Mouse (Mus musculus): ENCODE results near the gene Ppp2r5b.

Ppp2r5b gene

DNA sequence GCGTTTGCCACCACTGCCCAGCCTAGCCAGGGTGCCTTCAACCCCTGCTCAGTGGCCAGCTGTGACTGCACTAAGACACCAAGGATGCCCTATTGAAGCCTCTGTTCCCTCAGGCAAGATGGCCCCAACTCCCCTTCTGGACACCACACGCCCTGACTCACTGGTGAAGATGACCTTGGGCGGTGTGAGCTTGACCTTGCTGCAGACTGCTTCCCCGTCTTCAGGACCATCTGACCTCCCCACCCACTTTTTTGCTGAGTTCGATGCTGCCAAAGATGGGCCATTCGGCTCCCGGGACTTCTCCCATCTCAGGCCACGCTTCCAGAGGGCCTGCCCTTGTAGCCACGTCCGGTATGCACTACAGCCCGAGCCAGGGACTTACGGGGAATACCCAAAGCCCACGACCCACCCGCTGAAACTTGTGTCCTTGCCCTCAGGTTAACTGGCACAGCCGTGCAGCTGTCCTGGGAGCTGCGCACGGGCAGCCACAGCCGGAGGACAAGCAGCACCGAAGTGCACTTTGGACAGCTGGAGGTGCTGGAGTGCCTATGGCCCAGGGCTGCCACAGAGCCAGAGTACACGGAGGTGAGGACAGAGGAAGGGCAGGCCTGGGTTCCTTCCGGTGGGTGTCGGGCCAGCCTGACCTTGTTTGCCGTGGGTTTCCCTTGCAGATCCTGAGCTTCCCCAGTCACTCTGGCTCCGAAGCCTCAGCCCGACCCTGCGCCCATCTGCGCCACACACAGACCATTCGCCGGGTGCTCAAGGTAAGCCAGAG, 12.0 kb upstream of the Ppp2r5b start:
- peaks cover 76% of the 10 kb centered on the region for H3K4me1 ChIP-seq (replicated peaks; ENCODE audit: low read depth, low read length)
- H3K4me3 ChIP-seq (replicated peaks; ENCODE audit: low read length), result peak overlapping the region; percentile 58
- no peaks in the 10 kb centered on the region for H3K9me3 ChIP-seq (ENCODE audit: low read length)
- no peaks in the 10 kb centered on the region for H3K27me3 ChIP-seq (ENCODE audit: insufficient read depth, low read length)
- TF ChIP-seq NANOG (IDR thresholded peaks at IDR 0.05; ENCODE audit: borderline replicate concordance, low read length) (no peak), POU5F1 (IDR thresholded peaks at IDR 0.05; ENCODE audit: borderline replicate concordance, low read length) (no peak), CTCF (conservative IDR thresholded peaks at IDR 0.05; ENCODE audit: low read length) (no peak)
- peaks cover 94% of the 10 kb centered on the region for H3K36me3 ChIP-seq (ENCODE audit: insufficient read depth, low read length)

DNA sequence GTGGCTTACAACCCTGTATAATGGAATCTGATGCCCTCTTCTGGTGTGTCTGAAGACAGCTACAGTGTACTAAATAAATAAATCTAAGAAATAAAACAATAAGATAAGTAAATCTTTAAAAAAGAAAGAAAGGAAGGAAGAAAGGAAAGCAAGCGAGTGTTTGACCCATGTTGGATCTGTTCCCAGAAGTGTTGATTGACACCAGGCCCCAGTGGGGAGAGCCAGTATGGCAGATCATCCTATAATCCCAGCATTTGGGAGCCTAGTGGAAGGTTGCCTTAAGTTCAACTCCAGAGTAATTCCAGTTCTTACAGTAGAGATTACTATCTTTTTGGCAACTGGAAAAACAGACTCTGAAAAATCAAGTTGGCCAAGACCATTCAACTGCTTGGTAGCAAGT, 10.1 kb upstream of the Ppp2r5b start:
- no peaks in the 10 kb centered on the region for H3K27me3 ChIP-seq (ENCODE audit: insufficient read depth, low read length)
- H3K9me3 ChIP-seq (ENCODE audit: low read length), result no peaks in the 10 kb centered on the region
- H3K4me3 ChIP-seq (replicated peaks; ENCODE audit: low read length), result peak overlapping the region; percentile 46; the same call in 1 of the 2 replicates
- H3K4me1 ChIP-seq (replicated peaks; ENCODE audit: low read depth, low read length), result peaks cover 74% of the 10 kb centered on the region
- H3K36me3 ChIP-seq (ENCODE audit: insufficient read depth, low read length), result peaks cover 75% of the 10 kb centered on the region
- TF ChIP-seq NANOG (IDR thresholded peaks at IDR 0.05; ENCODE audit: borderline replicate concordance, low read length) (no peak), CTCF (conservative IDR thresholded peaks at IDR 0.05; ENCODE audit: low read length) (no peak), POU5F1 (IDR thresholded peaks at IDR 0.05; ENCODE audit: borderline replicate concordance, low read length) (no peak)

GRCm38 (mm10) chr19:6243226-6243625, 7.6 kb upstream of the Ppp2r5b start:
- Histone ChIP-seq H3K9me3 (ENCODE audit: low read length) (no peaks in the 10 kb centered on the region), H3K36me3 (ENCODE audit: insufficient read depth, low read length) (peaks cover 53% of the 10 kb centered on the region), H3K4me3 (replicated peaks; ENCODE audit: low read length) (peak overlapping the region; percentile 97), H3K4me1 (replicated peaks; ENCODE audit: low read depth, low read length) (peaks cover 87% of the 10 kb centered on the region), H3K27me3 (ENCODE audit: insufficient read depth, low read length) (no peaks in the 10 kb centered on the region)
- TF ChIP-seq CTCF (conservative IDR thresholded peaks at IDR 0.05; ENCODE audit: low read length), result no peak
- TF ChIP-seq POU5F1 (IDR thresholded peaks at IDR 0.05; ENCODE audit: borderline replicate concordance, low read length), result no peak
- no peak for TF ChIP-seq NANOG (IDR thresholded peaks at IDR 0.05; ENCODE audit: borderline replicate concordance, low read length)

DNA sequence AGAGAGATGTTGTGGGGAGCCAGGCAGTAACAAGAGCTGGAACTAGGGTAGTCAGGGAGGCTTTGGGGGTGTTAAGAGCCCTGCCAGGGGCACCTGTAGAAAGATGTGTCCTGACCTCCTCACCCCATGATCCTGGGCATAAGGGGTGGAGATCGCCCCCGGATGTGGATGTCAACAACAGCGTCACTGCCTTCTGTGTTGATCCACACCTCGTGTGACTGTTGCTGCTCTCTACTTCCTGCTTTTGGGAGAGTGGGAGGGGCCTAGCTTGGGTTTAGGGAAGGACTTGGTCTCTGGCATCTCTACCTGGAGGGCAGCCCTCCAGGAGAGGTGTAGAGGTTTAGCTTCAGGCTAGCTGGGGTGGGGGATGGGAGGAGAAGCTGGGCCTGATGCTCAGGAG, 6.6 kb upstream of the Ppp2r5b start:
- TF ChIP-seq NANOG (IDR thresholded peaks at IDR 0.05; ENCODE audit: borderline replicate concordance, low read length) (no peak), CTCF (conservative IDR thresholded peaks at IDR 0.05; ENCODE audit: low read length) (no peak), POU5F1 (IDR thresholded peaks at IDR 0.05; ENCODE audit: borderline replicate concordance, low read length) (no peak)
- Histone ChIP-seq H3K27me3 (ENCODE audit: insufficient read depth, low read length) (no peaks in the 10 kb centered on the region), H3K9me3 (ENCODE audit: low read length) (no peaks in the 10 kb centered on the region)

DNA sequence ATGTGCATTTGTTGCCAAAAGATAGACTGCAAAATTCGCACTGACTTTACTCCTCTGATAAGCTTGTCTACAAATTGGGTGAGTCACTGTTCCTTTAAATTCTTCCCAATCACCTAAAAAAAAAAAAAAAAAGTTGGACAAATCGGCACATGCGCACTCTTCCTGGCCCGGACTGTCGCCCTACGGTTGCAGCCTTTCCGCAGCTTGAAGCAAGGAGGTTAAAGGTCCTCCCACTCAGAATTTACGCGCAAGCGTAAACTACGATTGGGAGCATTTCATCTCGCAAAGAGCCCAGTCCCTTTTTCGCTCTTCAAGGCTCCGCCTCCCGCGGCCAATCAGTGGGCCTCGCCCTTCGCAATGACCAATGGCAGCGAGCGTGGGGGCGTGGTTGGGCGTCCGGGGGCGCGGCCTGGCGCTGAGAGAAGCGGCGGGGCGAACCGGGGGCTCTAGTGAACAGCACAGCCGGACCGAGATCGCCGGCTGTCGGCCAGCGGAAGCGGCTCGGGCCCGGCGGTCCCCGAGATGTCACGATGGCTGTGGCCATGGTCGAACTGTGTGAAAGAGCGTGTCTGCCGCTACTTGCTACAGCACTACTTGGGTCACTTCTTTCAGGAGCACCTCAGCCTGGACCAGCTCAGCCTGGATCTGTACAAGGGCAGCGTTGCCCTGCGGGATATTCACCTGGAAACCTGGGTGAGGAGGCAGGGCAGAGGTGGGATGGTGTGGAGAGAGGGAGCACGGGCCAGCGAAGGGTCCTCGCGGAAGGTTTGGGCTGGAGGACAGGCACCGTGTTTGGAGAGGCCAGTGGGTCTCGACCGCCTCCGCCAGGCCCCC, 5.8 kb upstream of the Ppp2r5b start, which contains the start of gene Atg2a:
TSS of gene Atg2a (plus strand) at position 395 of the 834 bp plus-strand sequence.
- H3K27me3 ChIP-seq (ENCODE audit: insufficient read depth, low read length), result no peaks in the 10 kb centered on the region

More for the DNA sequence above, 6.6 kb upstream of the Ppp2r5b start:
- peaks cover 85% of the 10 kb centered on the region for H3K4me1 ChIP-seq (replicated peaks; ENCODE audit: low read depth, low read length)
- H3K4me3 ChIP-seq (replicated peaks; ENCODE audit: low read length), result peak overlapping the region; percentile 97
- H3K36me3 ChIP-seq (ENCODE audit: insufficient read depth, low read length), result peaks cover 43% of the 10 kb centered on the region

GRCm38 (mm10) chr19:6240725-6241124, 5.1 kb upstream of the Ppp2r5b start:
- H3K4me3 ChIP-seq (replicated peaks; ENCODE audit: low read length), result peak overlapping the region; percentile 61
- H3K9me3 ChIP-seq (ENCODE audit: low read length), result no peaks in the 10 kb centered on the region
- no peaks in the 10 kb centered on the region for H3K27me3 ChIP-seq (ENCODE audit: insufficient read depth, low read length)
- H3K36me3 ChIP-seq (ENCODE audit: insufficient read depth, low read length), result peaks cover 28% of the 10 kb centered on the region
- TF ChIP-seq POU5F1 (IDR thresholded peaks at IDR 0.05; ENCODE audit: borderline replicate concordance, low read length) (no peak), CTCF (conservative IDR thresholded peaks at IDR 0.05; ENCODE audit: low read length) (no peak), NANOG (IDR thresholded peaks at IDR 0.05; ENCODE audit: borderline replicate concordance, low read length) (no peak)
- peaks cover 82% of the 10 kb centered on the region for H3K4me1 ChIP-seq (replicated peaks; ENCODE audit: low read depth, low read length)

More for the DNA sequence above, 5.8 kb upstream of the Ppp2r5b start, which contains the start of gene Atg2a:
- H3K9me3 ChIP-seq (ENCODE audit: low read length), result no peaks in the 10 kb centered on the region
- peaks cover 35% of the 10 kb centered on the region for H3K36me3 ChIP-seq (ENCODE audit: insufficient read depth, low read length)
- H3K4me3 ChIP-seq (replicated peaks; ENCODE audit: low read length), result peak within 1 kb of the TSS; percentile 97
- peaks cover 85% of the 10 kb centered on the region for H3K4me1 ChIP-seq (replicated peaks; ENCODE audit: low read depth, low read length)
- TF ChIP-seq NANOG (IDR thresholded peaks at IDR 0.05; ENCODE audit: borderline replicate concordance, low read length), result no peak
- no peak for TF ChIP-seq CTCF (conservative IDR thresholded peaks at IDR 0.05; ENCODE audit: low read length)
- no peak for TF ChIP-seq POU5F1 (IDR thresholded peaks at IDR 0.05; ENCODE audit: borderline replicate concordance, low read length)

GRCm38 (mm10) chr19:6240136-6240535, 4.5 kb upstream of the Ppp2r5b start:
- peaks cover 82% of the 10 kb centered on the region for H3K4me1 ChIP-seq (replicated peaks; ENCODE audit: low read depth, low read length)
- H3K36me3 ChIP-seq (ENCODE audit: insufficient read depth, low read length), result peaks cover 22% of the 10 kb centered on the region
- no peaks in the 10 kb centered on the region for H3K27me3 ChIP-seq (ENCODE audit: insufficient read depth, low read length)
- TF ChIP-seq NANOG (IDR thresholded peaks at IDR 0.05; ENCODE audit: borderline replicate concordance, low read length), result no peak
- TF ChIP-seq POU5F1 (IDR thresholded peaks at IDR 0.05; ENCODE audit: borderline replicate concordance, low read length), result no peak
- TF ChIP-seq CTCF (conservative IDR thresholded peaks at IDR 0.05; ENCODE audit: low read length), result no peak
- peak overlapping the region; percentile 61 for H3K4me3 ChIP-seq (replicated peaks; ENCODE audit: low read length)
- no peaks in the 10 kb centered on the region for H3K9me3 ChIP-seq (ENCODE audit: low read length)

- peak; percentile 65; the same call in 1 of the 2 replicates for TF ChIP-seq POU5F1 (IDR thresholded peaks at IDR 0.05; ENCODE audit: borderline replicate concordance, low read length)
- TF ChIP-seq CTCF (conservative IDR thresholded peaks at IDR 0.05; ENCODE audit: low read length), result no peak
- no peaks in the 10 kb centered on the region for H3K27me3 ChIP-seq (ENCODE audit: insufficient read depth, low read length)
- peaks cover 82% of the 10 kb centered on the region for H3K4me1 ChIP-seq (replicated peaks; ENCODE audit: low read depth, low read length)
- H3K4me3 ChIP-seq (replicated peaks; ENCODE audit: low read length), result no peak overlapping the region
- peaks cover 16% of the 10 kb centered on the region for H3K36me3 ChIP-seq (ENCODE audit: insufficient read depth, low read length)
- H3K9me3 ChIP-seq (ENCODE audit: low read length), result no peaks in the 10 kb centered on the region
These were observed 3.1 kb upstream of the Ppp2r5b start for GRCm38 (mm10) chr19:6238740-6239139.

Data from E14TG2a.4 (cell line).